Mouse (Mus musculus): ENCODE data around the gene Clptm1l. TPM values are rescaled to one million over a fixed set of nuclear protein-coding genes. Genes with fewer than 3 reads are reported as not detected.

Gene Clptm1l
- polyA plus RNA-seq, 1 experiment from 2014 or later: 113 TPM

- Histone ChIP-seq H3K4me2 (ENCODE audit: low read length) (peak overlapping the region; percentile 95), H3K27ac (replicated peaks in 1 of 2; ENCODE audit: control insufficient read depth in 1 of 2, insufficient read depth in 1 of 2, low read depth in 2 of 2, low read length in 2 of 2) (no peak overlapping the region), H3K9ac (ENCODE audit: low read length) (peak overlapping the region; percentile 95), H3K4me1 (ENCODE audit: control insufficient read depth in 2 of 2, insufficient read depth in 2 of 2, low read length in 2 of 2) (peaks cover 6 to 15% of the 10 kb centered on the region in 2 experiments), H3K36me3 (ENCODE audit: control insufficient read depth, insufficient read depth, low read length) (peaks cover 25% of the 10 kb centered on the region), H3K9me3 (ENCODE audit: control insufficient read depth, low read length) (no peaks in the 10 kb centered on the region), H3K4me3 (ENCODE audit: control insufficient read depth in 1 of 2, insufficient read depth in 1 of 2, low read depth in 1 of 2, low read length in 2 of 2) (peak overlapping the region; percentile 81 to 90), H3K27me3 (ENCODE audit: control insufficient read depth, insufficient read depth, low read length) (peaks cover 3% of the 10 kb centered on the region; the same call in 1 of the 2 replicates)
- no peak for ATAC-seq (ENCODE audit: insufficient number of reproducible peaks, insufficient read depth, low FRiP score, low read depth)
- WGBS: 62% methylated on average over 4 of the region's 4 CpGs
These were observed 760 bp upstream of the Clptm1l start for GRCm38 (mm10) chr13:73603046-73603445.

DNA sequence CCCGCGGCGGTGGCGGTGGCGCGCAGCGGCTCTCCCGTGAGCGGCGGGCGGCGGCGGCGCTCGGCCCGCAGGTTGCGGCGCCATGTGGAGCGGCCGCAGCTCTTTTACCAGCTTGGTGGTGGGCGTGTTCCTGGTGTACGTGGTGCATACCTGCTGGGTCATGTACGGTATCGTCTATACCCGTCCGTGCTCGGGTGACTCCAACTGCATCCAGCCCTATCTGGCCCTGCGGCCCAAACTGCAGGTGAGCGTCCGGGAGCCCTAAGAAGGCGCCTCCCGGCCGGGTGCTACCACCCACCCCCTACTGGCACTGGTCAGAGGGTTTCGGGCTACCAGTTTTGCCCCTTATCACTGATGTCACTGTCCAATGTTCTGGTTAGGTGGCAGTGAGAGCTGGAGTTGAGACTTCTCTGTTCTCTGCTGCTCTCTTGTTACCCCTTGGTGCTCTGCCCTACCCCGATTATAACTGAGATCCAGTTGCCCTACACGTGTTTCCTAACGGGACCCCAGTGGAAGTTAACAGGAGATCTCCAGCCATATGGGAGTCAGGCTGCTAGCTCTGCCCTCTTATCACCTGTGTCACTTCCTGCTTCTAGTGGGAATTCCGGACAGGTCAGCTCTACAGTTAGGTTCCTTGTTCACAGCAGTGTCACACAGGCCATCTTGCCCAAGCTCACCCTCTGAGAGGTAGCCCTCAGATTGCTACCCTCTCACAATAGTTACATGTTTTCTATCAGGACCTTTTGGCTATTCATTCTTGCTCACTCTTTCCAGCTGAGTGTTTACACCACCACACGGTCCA is 551 bp downstream of the Clptm1l start:
- peak; percentile 69 for ATAC-seq (ENCODE audit: insufficient number of reproducible peaks, insufficient read depth, low FRiP score, low read depth)
- peak overlapping the region; percentile 25 to 75; a peak in 3 of 4 replicates for H3K27ac ChIP-seq (replicated peaks in 1 of 2; ENCODE audit: control insufficient read depth in 1 of 2, insufficient read depth in 1 of 2, low read depth in 2 of 2, low read length in 2 of 2)

DNA sequence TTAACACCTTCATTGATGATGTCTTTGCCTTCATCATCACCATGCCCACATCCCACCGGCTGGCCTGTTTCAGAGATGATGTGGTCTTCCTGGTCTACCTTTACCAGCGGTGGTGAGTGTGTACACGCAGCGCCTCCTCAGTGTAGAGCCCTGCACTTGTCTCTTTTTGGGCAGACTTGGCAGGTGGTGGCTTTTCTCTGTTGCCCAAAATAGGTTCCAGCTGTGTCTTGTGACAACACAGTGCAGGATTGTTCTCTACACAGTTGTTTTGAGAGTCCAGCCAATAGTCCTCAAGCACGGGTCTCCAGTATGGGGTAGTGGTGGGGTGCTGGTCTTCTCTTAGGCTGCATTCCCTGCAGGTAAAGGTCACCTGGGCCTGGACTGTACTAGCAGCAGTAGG is 14.6 kb downstream of the Clptm1l start:
- 87% methylated on average over 5 of the region's 5 CpGs for WGBS
- H3K4me3 ChIP-seq (ENCODE audit: control insufficient read depth in 1 of 2, insufficient read depth in 1 of 2, low read depth in 1 of 2, low read length in 2 of 2): no peak overlapping the region
- peaks cover 86% of the 10 kb centered on the region for H3K36me3 ChIP-seq (ENCODE audit: control insufficient read depth, insufficient read depth, low read length)
- no peaks in the 10 kb centered on the region for H3K27me3 ChIP-seq (ENCODE audit: control insufficient read depth, insufficient read depth, low read length)
- no peak overlapping the region for H3K4me2 ChIP-seq (ENCODE audit: low read length)
- no peaks in the 10 kb centered on the region for H3K4me1 ChIP-seq (ENCODE audit: control insufficient read depth in 2 of 2, insufficient read depth in 2 of 2, low read length in 2 of 2)
- H3K27ac ChIP-seq (replicated peaks in 1 of 2; ENCODE audit: control insufficient read depth in 1 of 2, insufficient read depth in 1 of 2, low read depth in 2 of 2, low read length in 2 of 2): no peak overlapping the region
- ATAC-seq (ENCODE audit: insufficient number of reproducible peaks, insufficient read depth, low FRiP score, low read depth): no peak; the same call in 1 of the 2 replicates
- H3K9me3 ChIP-seq (ENCODE audit: control insufficient read depth, low read length): no peaks in the 10 kb centered on the region
- H3K9ac ChIP-seq (ENCODE audit: low read length): no peak overlapping the region

More for the DNA sequence above, 551 bp downstream of the Clptm1l start:
- WGBS: 3% methylated on average over 38 of the region's 39 CpGs
- H3K4me1 ChIP-seq (ENCODE audit: control insufficient read depth in 2 of 2, insufficient read depth in 2 of 2, low read length in 2 of 2): peaks cover 6 to 15% of the 10 kb centered on the region in 2 experiments
- H3K27me3 ChIP-seq (ENCODE audit: control insufficient read depth, insufficient read depth, low read length): no peaks in the 10 kb centered on the region; the same call in 1 of the 2 replicates
- no peaks in the 10 kb centered on the region for H3K9me3 ChIP-seq (ENCODE audit: control insufficient read depth, low read length)
- H3K4me2 ChIP-seq (ENCODE audit: low read length): peak overlapping the region; percentile 95
- peak overlapping the region; percentile 95 for H3K9ac ChIP-seq (ENCODE audit: low read length)
- peaks cover 38% of the 10 kb centered on the region for H3K36me3 ChIP-seq (ENCODE audit: control insufficient read depth, insufficient read depth, low read length)
- H3K4me3 ChIP-seq (ENCODE audit: control insufficient read depth in 1 of 2, insufficient read depth in 1 of 2, low read depth in 1 of 2, low read length in 2 of 2): peak overlapping the region; percentile 81 to 90

DNA sequence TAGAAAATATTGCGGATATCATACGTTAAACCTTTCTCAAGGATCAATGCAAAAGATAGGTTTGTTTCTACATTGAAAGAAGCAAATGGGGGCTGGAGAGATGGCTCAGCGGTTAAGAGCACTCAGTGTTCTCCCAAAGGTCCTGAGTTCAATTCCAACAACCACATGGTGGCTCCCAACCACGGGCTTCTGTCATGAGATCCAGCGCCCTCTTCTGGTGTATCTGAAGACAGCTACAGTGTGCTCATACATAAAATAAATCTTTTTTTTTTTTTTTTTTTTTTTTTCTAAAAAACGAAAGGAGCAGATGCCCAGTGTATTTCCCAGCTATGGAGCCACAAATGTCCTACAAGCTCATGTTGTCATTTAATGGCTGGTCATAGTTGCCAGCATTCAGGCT is 16.8 kb downstream of the Clptm1l start:
- Histone ChIP-seq H3K4me1 (ENCODE audit: control insufficient read depth in 2 of 2, insufficient read depth in 2 of 2, low read length in 2 of 2) (no peaks in the 10 kb centered on the region), H3K27ac (replicated peaks in 1 of 2; ENCODE audit: control insufficient read depth in 1 of 2, insufficient read depth in 1 of 2, low read depth in 2 of 2, low read length in 2 of 2) (no peak overlapping the region), H3K36me3 (ENCODE audit: control insufficient read depth, insufficient read depth, low read length) (peaks cover 63% of the 10 kb centered on the region), H3K27me3 (ENCODE audit: control insufficient read depth, insufficient read depth, low read length) (no peaks in the 10 kb centered on the region), H3K4me3 (ENCODE audit: control insufficient read depth in 1 of 2, insufficient read depth in 1 of 2, low read depth in 1 of 2, low read length in 2 of 2) (no peak overlapping the region), H3K4me2 (ENCODE audit: low read length) (no peak overlapping the region), H3K9ac (ENCODE audit: low read length) (no peak overlapping the region), H3K9me3 (ENCODE audit: control insufficient read depth, low read length) (no peaks in the 10 kb centered on the region)
- ATAC-seq (ENCODE audit: insufficient number of reproducible peaks, insufficient read depth, low FRiP score, low read depth): no peak
- 74% methylated on average over 6 of the region's 6 CpGs for WGBS

GRCm38 (mm10) chr13:73626410-73626744 is 22.6 kb downstream of the Clptm1l start:
- ATAC-seq (ENCODE audit: insufficient number of reproducible peaks, insufficient read depth, low FRiP score, low read depth): no peak
- no peaks in the 10 kb centered on the region for H3K9me3 ChIP-seq (ENCODE audit: control insufficient read depth, low read length)
- no peak overlapping the region for H3K27ac ChIP-seq (replicated peaks in 1 of 2; ENCODE audit: control insufficient read depth in 1 of 2, insufficient read depth in 1 of 2, low read depth in 2 of 2, low read length in 2 of 2)
- H3K4me2 ChIP-seq (ENCODE audit: low read length): peak overlapping the region; percentile 96
- H3K36me3 ChIP-seq (ENCODE audit: control insufficient read depth, insufficient read depth, low read length): peaks cover 6% of the 10 kb centered on the region
- 40% methylated on average over 6 of the region's 6 CpGs for WGBS
- H3K4me3 ChIP-seq (ENCODE audit: control insufficient read depth in 1 of 2, insufficient read depth in 1 of 2, low read depth in 1 of 2, low read length in 2 of 2): peak overlapping the region; percentile 62 to 63
- no peaks in the 10 kb centered on the region for H3K27me3 ChIP-seq (ENCODE audit: control insufficient read depth, insufficient read depth, low read length)
- H3K4me1 ChIP-seq (ENCODE audit: control insufficient read depth in 2 of 2, insufficient read depth in 2 of 2, low read length in 2 of 2): peaks cover 5 to 13% of the 10 kb centered on the region in 2 experiments; a peak in 3 of 4 replicates
- peak overlapping the region; percentile 76 for H3K9ac ChIP-seq (ENCODE audit: low read length)

GRCm38 (mm10) chr13:73626745-73627549 is 23.1 kb downstream of the Clptm1l start, which contains the start of gene Tert:
Gene Tert (plus strand): TSS chr13:73626911.
- Histone ChIP-seq H3K4me1 (ENCODE audit: control insufficient read depth in 2 of 2, insufficient read depth in 2 of 2, low read length in 2 of 2) (peaks cover 5 to 13% of the 10 kb centered on the region in 2 experiments; a peak in 3 of 4 replicates), H3K27me3 (ENCODE audit: control insufficient read depth, insufficient read depth, low read length) (no peaks in the 10 kb centered on the region), H3K4me2 (ENCODE audit: low read length) (peak within 1 kb of the TSS; percentile 96), H3K9ac (ENCODE audit: low read length) (peak within 1 kb of the TSS; percentile 76), H3K4me3 (ENCODE audit: control insufficient read depth in 1 of 2, insufficient read depth in 1 of 2, low read depth in 1 of 2, low read length in 2 of 2) (peak within 1 kb of the TSS; percentile 62 to 63), H3K27ac (replicated peaks in 1 of 2; ENCODE audit: control insufficient read depth in 1 of 2, insufficient read depth in 1 of 2, low read depth in 2 of 2, low read length in 2 of 2) (no peak within 1 kb of the TSS), H3K36me3 (ENCODE audit: control insufficient read depth, insufficient read depth, low read length) (peaks cover under 1% of the 10 kb centered on the region; the same call in 1 of the 2 replicates), H3K9me3 (ENCODE audit: control insufficient read depth, low read length) (no peaks in the 10 kb centered on the region)
- no peak for ATAC-seq (ENCODE audit: insufficient number of reproducible peaks, insufficient read depth, low FRiP score, low read depth)
- WGBS: 10% methylated on average over 47 of the region's 47 CpGs

DNA sequence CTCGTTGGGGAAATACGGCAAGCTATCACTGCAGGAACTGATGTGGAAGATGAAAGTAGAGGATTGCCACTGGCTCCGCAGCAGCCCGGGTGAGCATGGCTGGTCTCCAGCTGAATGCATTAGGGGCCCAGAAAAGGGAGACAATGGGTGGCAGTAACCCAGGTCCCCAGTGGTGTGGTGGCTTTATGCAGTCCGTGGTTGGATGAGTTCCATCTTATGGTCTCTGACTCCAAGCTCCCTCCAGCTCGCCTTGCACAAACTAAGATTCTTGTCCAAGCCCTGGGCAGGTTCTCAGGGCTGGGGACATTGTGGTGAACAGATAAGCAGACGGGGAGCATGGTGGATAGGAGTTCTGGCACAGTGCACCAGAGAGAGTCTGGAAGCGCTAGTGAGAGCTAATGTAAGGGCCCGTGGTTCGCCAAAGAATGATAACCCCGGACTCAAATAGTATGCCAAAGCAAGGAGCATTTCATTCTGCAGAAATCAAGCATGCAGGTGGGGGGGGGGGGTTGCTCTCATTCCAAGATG is 24.8 kb downstream of the Clptm1l start:
- no peak for ATAC-seq (ENCODE audit: insufficient number of reproducible peaks, insufficient read depth, low FRiP score, low read depth)
- no peak overlapping the region for H3K4me2 ChIP-seq (ENCODE audit: low read length)
- 82% methylated on average over 11 of the region's 11 CpGs for WGBS

More for the DNA sequence above, 24.8 kb downstream of the Clptm1l start:
- Histone ChIP-seq H3K9ac (ENCODE audit: low read length) (no peak overlapping the region), H3K9me3 (ENCODE audit: control insufficient read depth, low read length) (no peaks in the 10 kb centered on the region), H3K27me3 (ENCODE audit: control insufficient read depth, insufficient read depth, low read length) (no peaks in the 10 kb centered on the region), H3K4me1 (ENCODE audit: control insufficient read depth in 2 of 2, insufficient read depth in 2 of 2, low read length in 2 of 2) (peaks cover 5 to 13% of the 10 kb centered on the region in 2 experiments; a peak in 3 of 4 replicates), H3K4me3 (ENCODE audit: control insufficient read depth in 1 of 2, insufficient read depth in 1 of 2, low read depth in 1 of 2, low read length in 2 of 2) (no peak overlapping the region), H3K27ac (replicated peaks in 1 of 2; ENCODE audit: control insufficient read depth in 1 of 2, insufficient read depth in 1 of 2, low read depth in 2 of 2, low read length in 2 of 2) (no peak overlapping the region), H3K36me3 (ENCODE audit: control insufficient read depth, insufficient read depth, low read length) (no peaks in the 10 kb centered on the region)
